Mouse (Mus musculus) cerebellum, adult 2 months (tissue): ENCODE data around the gene Il17re.

Experiments used
- CTCF ChIP-seq: fragments of 200-500 bp; IDR thresholded peaks from 2 replicates; pipeline ENCODE4 v1.5.1; 2011; ENCODE audit warnings: low read depth, mild to moderate bottlenecking, control low read depth, low read length, moderate library complexity, borderline replicate concordance; ENCODE audit not compliant: insufficient read depth
- POLR2A ChIP-seq: fragments of 200-500 bp; IDR thresholded peaks from 2 replicates; pipeline ENCODE4 v1.6.1; 2011; ENCODE audit warnings: low read length, control low read depth, borderline replicate concordance; ENCODE audit not compliant: insufficient read depth

DNA sequence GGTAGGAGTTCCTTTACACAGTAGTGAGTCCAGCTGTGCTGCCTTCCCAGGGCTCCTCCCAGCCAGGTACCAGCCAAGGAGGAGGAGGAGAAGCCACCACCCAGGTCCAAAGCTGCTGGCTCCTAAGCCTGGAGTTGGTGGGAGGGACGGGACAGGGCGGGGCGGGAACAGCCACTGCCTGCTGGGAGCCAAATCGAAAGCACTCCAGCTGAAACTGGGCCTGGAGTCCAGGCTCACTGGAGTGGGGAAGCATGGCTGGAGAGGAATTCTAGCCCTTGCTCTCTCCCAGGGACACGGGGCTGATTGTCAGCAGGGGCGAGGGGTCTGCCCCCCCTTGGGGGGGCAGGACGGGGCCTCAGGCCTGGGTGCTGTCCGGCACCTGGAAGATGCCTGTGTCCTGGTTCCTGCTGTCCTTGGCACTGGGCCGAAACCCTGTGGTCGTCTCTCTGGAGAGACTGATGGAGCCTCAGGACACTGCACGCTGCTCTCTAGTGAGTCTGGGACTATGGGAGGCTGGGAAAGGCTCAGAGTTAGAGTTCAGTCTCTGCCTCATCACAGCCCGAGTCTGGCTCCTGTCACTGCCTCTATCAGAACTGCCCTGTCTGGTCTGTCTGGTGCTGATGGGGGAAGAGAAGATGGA is 13.1 kb downstream of the Il17re start, which contains the start of gene Il17rc:
- TF ChIP-seq POLR2A (no peak), CTCF (no peak)
